Mouse (Mus musculus): ENCODE results near the gene Psme2. TPM values are rescaled to one million over a fixed set of nuclear protein-coding genes. Genes with fewer than 3 reads are reported as not detected.

Gene Psme2
- 100 to 1,000 TPM; 340 to 355 TPM for total RNA-seq (2023)

GRCm38 (mm10) chr14:55590748-55591330 lies at the start of gene Psme2:
Gene Psme2 (minus strand): TSS chr14:55591113.

GRCm38 (mm10) chr14:55637795-55638194 lies 46.9 kb upstream of the Psme2 start, which contains the start of gene Gm49378:
Gene Gm49378 (minus strand): TSS chr14:55637895.

GRCm38 (mm10) chr14:55635523-55636007 lies 44.7 kb upstream of the Psme2 start, which contains the start of gene Ipo4:
Gene Ipo4 (minus strand): TSS chr14:55635957.

GRCm38 (mm10) chr14:55617822-55618221 lies 26.9 kb upstream of the Psme2 start, which contains the start of gene Rec8:
Gene Rec8 (plus strand): TSS chr14:55618037.

GRCm38 (mm10) chr14:55603271-55603632 lies 12.3 kb upstream of the Psme2 start, which contains the start of gene Irf9:
Gene Irf9 (plus strand): TSS chr14:55603571.

GRCm38 (mm10) chr14:55591331-55591891 lies 498 bp upstream of the Psme2 start, which contains the start of gene Rnf31:
Gene Rnf31 (plus strand): TSS chr14:55591708.

GRCm38 (mm10) chr14:55584702-55585565 lies 6.0 kb downstream of the Psme2 start, which contains the start of gene Emc9:
Gene Emc9 (minus strand): TSS chr14:55585302.

GRCm38 (mm10) chr14:55577871-55578667 lies 12.8 kb downstream of the Psme2 start, which contains the start of gene Psme1:
Gene Psme1 (plus strand): TSS chr14:55578123.

GRCm38 (mm10) chr14:55575302-55575701 lies 15.6 kb downstream of the Psme2 start, which contains the start of gene Fitm1:
Gene Fitm1 (plus strand): TSS chr14:55575617.

GRCm38 (mm10) chr14:55560202-55561073 lies 30.5 kb downstream of the Psme2 start, which contains the start of gene A730061H03Rik:
Gene A730061H03Rik (minus strand): TSS chr14:55560406.

GRCm38 (mm10) chr14:55559799-55560201 lies 31.1 kb downstream of the Psme2 start, which contains the start of gene Dcaf11:
Gene Dcaf11 (plus strand): TSS chr14:55560006.

GRCm38 (mm10) chr14:55540067-55540786 lies 50.7 kb downstream of the Psme2 start, which contains the start of gene Pck2:
Gene Pck2 (plus strand): TSS chr14:55540266.

Other genes starting within 250 kb of the Psme2 start
- gene Dhrs4, start 112.4 kb downstream of the Psme2 start, total RNA-seq (2023): 10 to 100 TPM; 31.1 to 38.8 TPM
- under 1 TPM; 0.26 to 0.58 TPM for gene Carmil3, start 100.5 kb downstream of the Psme2 start, total RNA-seq (2023)
- gene Cpne6, start 80.7 kb downstream of the Psme2 start, total RNA-seq (2023): not detected
- not detected for gene Nrl, start 66.1 kb downstream of the Psme2 start, total RNA-seq (2023)
- gene Pck2, start 50.8 kb downstream of the Psme2 start, total RNA-seq (2023): 10 to 100 TPM; 25.6 to 25.8 TPM
- 10 to 100 TPM; 69.5 to 86.4 TPM for gene Dcaf11, start 31.1 kb downstream of the Psme2 start, total RNA-seq (2023)
- gene A730061H03Rik, start 30.7 kb downstream of the Psme2 start, total RNA-seq (2023): 1 to 10 TPM; 5.8 to 7.1 TPM
- not detected for gene Fitm1, start 15.5 kb downstream of the Psme2 start, total RNA-seq (2023)
- gene Psme1, start 13.0 kb downstream of the Psme2 start, total RNA-seq (2023): 100 to 1,000 TPM; 242 to 257 TPM
- 10 to 100 TPM in 1 of 2 experiments, 1 to 10 TPM in 1; 7.3 to 11.2 TPM for gene Emc9, start 5.8 kb downstream of the Psme2 start, total RNA-seq (2023)
- 10 to 100 TPM; 72.7 to 87.7 TPM for gene Rnf31, start 595 bp upstream of the Psme2 start, total RNA-seq (2023)
- 100 to 1,000 TPM; 103 to 113 TPM for gene Irf9, start 12.5 kb upstream of the Psme2 start, total RNA-seq (2023)
- not detected for gene Rec8, start 26.9 kb upstream of the Psme2 start, total RNA-seq (2023)
- gene Ipo4, start 44.8 kb upstream of the Psme2 start, total RNA-seq (2023): 10 to 100 TPM; 27.8 to 33.7 TPM
- gene Gm49378, start 46.8 kb upstream of the Psme2 start, total RNA-seq (2023): 1 to 10 TPM; 2.0 to 3.1 TPM
- 10 to 100 TPM; 43.7 to 44.6 TPM for gene Tm9sf1, start 52.7 kb upstream of the Psme2 start, total RNA-seq (2023)
- gene Tssk4, start 59.1 kb upstream of the Psme2 start, total RNA-seq (2023): 1 to 10 TPM; 2.0 to 2.1 TPM
- gene Mdp1, start 69.4 kb upstream of the Psme2 start, total RNA-seq (2023): 10 to 100 TPM; 32.1 to 40.0 TPM
- gene Gmpr2, start 80.8 kb upstream of the Psme2 start, total RNA-seq (2023): 10 to 100 TPM; 26.1 to 29.0 TPM
- gene Nedd8, start 81.0 kb upstream of the Psme2 start, total RNA-seq (2023): 100 to 1,000 TPM; 227 to 260 TPM
- gene Tinf2, start 90.7 kb upstream of the Psme2 start, total RNA-seq (2023): 10 to 100 TPM; 64.2 to 64.6 TPM
- gene Tgm1, start 122.8 kb upstream of the Psme2 start, total RNA-seq (2023): 10 to 100 TPM; 12.0 to 21.3 TPM
- 10 to 100 TPM; 45.5 to 46.2 TPM for gene Rabggta, start 131.2 kb upstream of the Psme2 start, total RNA-seq (2023)
- gene Dhrs1, start 154.6 kb upstream of the Psme2 start, total RNA-seq (2023): 10 to 100 TPM; 61.5 to 82.7 TPM
- 10 to 100 TPM; 19.2 to 28.9 TPM for gene Nop9, start 154.6 kb upstream of the Psme2 start, total RNA-seq (2023)
- under 1 TPM in 1 of 2 experiments, not detected in 1; 0.42 TPM for gene Cideb, start 167.3 kb upstream of the Psme2 start, total RNA-seq (2023)
- gene Ltb4r2, start 170.3 kb upstream of the Psme2 start, total RNA-seq (2023): under 1 TPM; 0.46 to 0.63 TPM
- 10 to 100 TPM; 57.1 to 61.8 TPM for gene Ltb4r1, start 174.8 kb upstream of the Psme2 start, total RNA-seq (2023)
- 1 to 10 TPM; 5.0 to 7.3 TPM for gene Adcy4, start 193.0 kb upstream of the Psme2 start, total RNA-seq (2023)
- 100 to 1,000 TPM; 113 to 122 TPM for gene Ripk3, start 197.8 kb upstream of the Psme2 start, total RNA-seq (2023)
- not detected for gene Nfatc4, start 232.0 kb upstream of the Psme2 start, total RNA-seq (2023)